Mouse (Mus musculus) kidney, embryonic 16.5 days (tissue): Measurements from ENCODE around the gene Tspan8. TPM values are rescaled to one million over a fixed set of nuclear protein-coding genes. Genes with fewer than 3 reads are reported as not detected.

Source experiments
- ATAC-seq: fragments of 200-750 bp; cut with Nextera tagmentation; 2 replicates; pipeline ENCODE4 v1.8.0; 2017; ENCODE audit warnings: moderate TSS enrichment; ENCODE audit not compliant: low FRiP score, low TSS enrichment
- H3K27ac ChIP-seq: fragments of 300-500 bp; sonication (generic); 2 replicates; pipeline ENCODE4 v1.5.1; 2014; ENCODE audit warnings: low read length
- H3K27me3 ChIP-seq: fragments of 300-500 bp; sonication (generic); 2 replicates; pipeline ENCODE4 v1.6.1; 2014; ENCODE audit warnings: low read length, control low read depth, mixed read lengths; ENCODE audit not compliant: insufficient read depth
- H3K36me3 ChIP-seq: fragments of 300-500 bp; sonication (generic); 2 replicates; pipeline ENCODE4 v1.6.1; 2014; ENCODE audit warnings: low read length, control low read depth, mixed read lengths; ENCODE audit not compliant: insufficient read depth
- H3K4me1 ChIP-seq: fragments of 300-500 bp; sonication (generic); 2 replicates; pipeline ENCODE4 v1.6.1; 2014; ENCODE audit warnings: low read length, control low read depth, mixed read lengths; ENCODE audit not compliant: insufficient read depth
- H3K4me2 ChIP-seq: fragments of 300-500 bp; sonication (generic); replicated peaks from 2 replicates; pipeline ENCODE4 v1.6.1; 2014; ENCODE audit warnings: low read depth, low read length
- H3K4me3 ChIP-seq: fragments of 300-500 bp; sonication (generic); 2 replicates; pipeline ENCODE4 v1.5.1; 2014; ENCODE audit warnings: mild to moderate bottlenecking, low read length
- H3K9ac ChIP-seq: fragments of 300-500 bp; sonication (generic); replicated peaks from 2 replicates; pipeline ENCODE4 v1.6.1; 2014; ENCODE audit warnings: low read length
- H3K9me3 ChIP-seq: fragments of 300-500 bp; sonication (generic); 2 replicates; pipeline ENCODE4 v1.6.1; 2016; ENCODE audit warnings: low read length, control low read depth
- WGBS: fragments of 180-500 bp; shearing (Covaris S2); extraction: QIAGEN DNeasy Blood & Tissue Kit; methylation state at CpG from one replicate; pipeline ENCODE4 v1.1.7; 2014; 5-methylcytosine and 5-hydroxymethylcytosine counted together
- polyA plus RNA-seq: library from polyadenylated mRNA; unstranded; fragments of >200 nt; fragmentation: Nextera tagmentation; extraction: Ambion mirVana; gene quantifications from 2 replicates; pipeline ENCODE4 v1.2.1, GENCODE M21; 2015

Tspan8 gene
- polyA plus RNA-seq, 1 experiment from 2014 or later = 45.7 TPM

DNA sequence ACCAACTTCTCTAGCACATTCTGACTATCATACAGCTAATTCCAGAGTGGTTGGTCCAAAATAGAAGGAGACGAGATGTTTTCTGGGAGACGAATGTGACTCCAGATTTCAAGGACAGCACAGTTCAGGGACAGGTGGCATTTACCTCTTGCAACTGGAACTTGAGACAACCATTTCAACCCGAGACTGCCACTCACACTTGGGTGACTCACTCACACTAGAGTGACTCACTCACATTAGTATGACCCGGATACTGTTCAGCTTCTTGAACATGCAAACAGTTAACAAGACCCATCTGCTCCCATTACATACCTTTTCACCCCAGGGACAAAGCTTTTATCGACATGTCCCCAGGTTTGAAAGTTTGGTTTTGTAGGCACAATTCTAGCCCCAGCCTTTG, 12.2 kb downstream of the Tspan8 start:
- 84% methylated on average over 5 of the region's 5 CpGs for WGBS
- Histone ChIP-seq H3K27me3 (no peaks in the 10 kb centered on the region), H3K27ac (no peak overlapping the region)

DNA sequence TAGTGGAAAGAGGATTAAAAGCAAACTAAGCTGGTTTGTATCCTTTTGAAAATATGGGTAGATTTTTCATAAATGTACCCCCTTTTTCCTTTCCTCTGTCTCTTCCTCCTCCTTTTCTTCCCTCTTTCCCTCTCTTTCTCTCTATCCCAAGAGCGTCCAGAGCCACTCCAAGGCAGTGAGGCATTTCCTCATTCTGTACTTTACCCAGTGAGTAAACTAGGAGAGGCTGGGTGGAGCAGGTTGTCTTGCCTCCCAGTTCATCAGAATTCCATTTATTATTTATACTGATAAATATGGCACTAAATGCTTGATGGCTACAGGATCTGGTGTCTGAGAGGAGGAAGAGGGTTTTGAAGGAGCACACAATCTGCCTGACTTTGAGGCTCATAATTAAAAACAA, 13.1 kb downstream of the Tspan8 start:
- Histone ChIP-seq H3K27ac (no peak overlapping the region), H3K36me3 (no peaks in the 10 kb centered on the region), H3K9me3 (no peaks in the 10 kb centered on the region), H3K27me3 (no peaks in the 10 kb centered on the region), H3K4me1 (0 out of 2 replicates have a peak, but pooled peaks cover 3% of the 10 kb centered on the region), H3K4me2 (no peak overlapping the region), H3K4me3 (no peak overlapping the region), H3K9ac (no peak overlapping the region)
- 73% methylated on average over 1 of the region's 1 CpGs for WGBS
- ATAC-seq = no peak

More for the DNA sequence above, 12.2 kb downstream of the Tspan8 start:
- no peak overlapping the region for H3K4me2 ChIP-seq
- ATAC-seq = no peak
- H3K4me1 ChIP-seq = 0 out of 2 replicates have a peak, but pooled peaks cover under 1% of the 10 kb centered on the region
- H3K36me3 ChIP-seq = no peaks in the 10 kb centered on the region
- H3K9me3 ChIP-seq = no peaks in the 10 kb centered on the region
- H3K4me3 ChIP-seq = no peak overlapping the region
- no peak overlapping the region for H3K9ac ChIP-seq

DNA sequence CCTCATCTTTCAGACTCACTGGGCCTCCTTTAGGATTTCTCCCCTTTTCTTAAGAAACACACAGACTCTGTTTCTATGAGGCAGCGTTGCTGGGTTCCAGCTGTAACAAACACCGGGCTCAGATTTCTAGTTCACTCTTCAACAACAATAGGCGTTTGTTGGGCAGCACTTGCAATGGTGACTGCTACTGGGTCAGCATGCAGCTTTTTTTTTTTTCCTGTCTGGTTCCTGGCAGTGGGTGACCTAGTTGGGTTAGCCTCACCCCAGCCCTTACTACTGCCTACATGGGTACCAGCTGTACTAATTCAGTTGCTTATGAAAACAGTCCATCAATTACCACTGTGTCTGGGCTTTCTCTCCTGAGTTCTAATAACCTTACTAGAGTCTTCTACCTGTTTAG, 14.1 kb downstream of the Tspan8 start:
- no peaks in the 10 kb centered on the region for H3K9me3 ChIP-seq
- no peaks in the 10 kb centered on the region for H3K36me3 ChIP-seq
- no peaks in the 10 kb centered on the region for H3K27me3 ChIP-seq
- H3K9ac ChIP-seq = no peak overlapping the region
- no peak overlapping the region for H3K4me3 ChIP-seq
- no peak for ATAC-seq
- WGBS = 62% methylated on average over 3 of the region's 3 CpGs
- H3K4me1 ChIP-seq = 0 out of 2 replicates have a peak, but pooled peaks cover 3% of the 10 kb centered on the region
- H3K27ac ChIP-seq = no peak overlapping the region
- H3K4me2 ChIP-seq = no peak overlapping the region

DNA sequence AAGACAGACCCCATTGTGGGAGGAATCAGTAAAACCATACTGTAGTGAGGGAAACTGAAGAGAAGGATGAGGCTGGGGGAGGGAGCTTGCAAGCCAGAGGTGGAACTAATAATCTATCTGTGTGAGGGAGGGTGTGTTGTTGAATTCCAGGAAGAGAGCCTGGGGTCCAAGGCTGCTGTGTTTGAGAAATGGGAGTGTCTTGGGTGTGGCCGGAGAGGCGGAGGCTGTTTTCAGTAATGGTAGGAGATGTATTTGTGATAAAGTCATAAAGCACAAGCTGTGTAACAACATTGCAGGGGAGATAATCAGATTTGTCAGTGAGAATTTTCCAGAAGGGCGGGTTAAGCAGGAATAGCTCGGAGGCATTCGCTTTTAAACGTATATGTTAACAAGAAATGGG, 17.4 kb downstream of the Tspan8 start:
- 76% methylated on average over 6 of the region's 6 CpGs for WGBS
- Histone ChIP-seq H3K4me1 (0 out of 2 replicates have a peak, but pooled peaks cover 3% of the 10 kb centered on the region), H3K36me3 (no peaks in the 10 kb centered on the region), H3K27ac (no peak overlapping the region), H3K27me3 (no peaks in the 10 kb centered on the region), H3K9ac (no peak overlapping the region), H3K9me3 (no peaks in the 10 kb centered on the region), H3K4me2 (no peak overlapping the region), H3K4me3 (no peak overlapping the region)
- ATAC-seq = peak; percentile 39; the same call in 1 of the 2 replicates

- no peaks in the 10 kb centered on the region for H3K9me3 ChIP-seq
- no peak overlapping the region for H3K9ac ChIP-seq
- H3K36me3 ChIP-seq = no peaks in the 10 kb centered on the region
- no peaks in the 10 kb centered on the region for H3K4me1 ChIP-seq
- 35% methylated on average over 18 of the region's 18 CpGs for WGBS
- H3K27me3 ChIP-seq = no peaks in the 10 kb centered on the region
- ATAC-seq = no peak
- H3K4me2 ChIP-seq = peak overlapping the region; percentile 29; the same call in 1 of the 2 replicates
- no peak overlapping the region for H3K27ac ChIP-seq
- peak overlapping the region; percentile 0; the same call in 1 of the 2 replicates for H3K4me3 ChIP-seq
Measured at GRCm38 (mm10) chr10:115846930-115847329, 30.3 kb downstream of the Tspan8 start.

- Histone ChIP-seq H3K4me2 (no peak overlapping the region), H3K4me1 (no peaks in the 10 kb centered on the region), H3K27ac (no peak overlapping the region), H3K27me3 (no peaks in the 10 kb centered on the region), H3K9me3 (no peaks in the 10 kb centered on the region), H3K9ac (no peak overlapping the region), H3K4me3 (no peak overlapping the region), H3K36me3 (no peaks in the 10 kb centered on the region)
- 97% methylated on average over 1 of the region's 1 CpGs for WGBS
- ATAC-seq = no peak
Measured at GRCm38 (mm10) chr10:115848511-115848910, 31.9 kb downstream of the Tspan8 start.

DNA sequence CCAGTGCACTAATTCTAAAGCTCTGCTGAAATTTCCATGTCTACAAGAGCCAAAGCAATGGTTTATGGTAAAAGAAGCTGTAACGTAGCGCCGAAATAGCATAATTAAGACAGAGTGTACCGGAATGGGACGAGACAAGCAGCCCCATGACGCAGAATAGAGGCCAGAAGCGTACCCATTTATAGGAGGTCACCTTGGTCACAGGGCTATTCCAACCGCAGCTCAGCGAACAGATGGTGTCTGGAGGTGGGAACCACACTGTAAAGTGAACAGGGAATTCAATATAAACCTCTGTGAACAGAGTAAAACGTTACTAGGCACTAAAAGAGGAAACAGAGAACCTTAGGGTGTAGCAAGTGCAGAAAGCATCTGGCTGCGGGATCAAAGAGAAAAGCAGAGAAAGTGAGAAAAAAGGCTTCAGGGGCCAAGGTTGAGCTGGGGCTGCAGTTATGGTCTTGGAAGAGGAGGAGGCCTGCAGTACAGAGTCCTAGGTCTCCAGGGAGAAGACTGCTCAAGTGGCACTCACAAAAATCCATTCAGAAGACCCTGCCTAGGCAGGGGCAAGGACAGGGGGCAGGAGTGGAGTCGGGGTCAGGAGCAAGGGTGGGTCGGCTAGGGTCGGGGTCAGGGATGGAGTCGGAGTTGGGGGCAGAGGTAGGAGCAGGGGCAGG, 43.7 kb downstream of the Tspan8 start:
- H3K4me2 ChIP-seq = no peak overlapping the region
- no peaks in the 10 kb centered on the region for H3K9me3 ChIP-seq
- no peak overlapping the region for H3K9ac ChIP-seq
- no peak for ATAC-seq
- no peaks in the 10 kb centered on the region for H3K4me1 ChIP-seq
- H3K27ac ChIP-seq = no peak overlapping the region
- no peaks in the 10 kb centered on the region for H3K36me3 ChIP-seq
- H3K27me3 ChIP-seq = no peaks in the 10 kb centered on the region
- H3K4me3 ChIP-seq = no peak overlapping the region
- WGBS = 55% methylated on average over 12 of the region's 15 CpGs

GRCm38 (mm10) chr10:115861967-115862366, 45.3 kb downstream of the Tspan8 start:
- Histone ChIP-seq H3K4me1 (no peaks in the 10 kb centered on the region), H3K27ac (no peak overlapping the region), H3K27me3 (no peaks in the 10 kb centered on the region), H3K9ac (no peak overlapping the region), H3K4me2 (no peak overlapping the region), H3K9me3 (no peaks in the 10 kb centered on the region), H3K4me3 (no peak overlapping the region), H3K36me3 (no peaks in the 10 kb centered on the region)
- 25% methylated on average over 5 of the region's 5 CpGs for WGBS
- no peak for ATAC-seq

GRCm38 (mm10) chr10:115882757-115883156, 66.1 kb downstream of the Tspan8 start:
- Histone ChIP-seq H3K27ac (no peak overlapping the region), H3K4me1 (no peaks in the 10 kb centered on the region), H3K27me3 (no peaks in the 10 kb centered on the region), H3K4me2 (no peak overlapping the region), H3K4me3 (no peak overlapping the region), H3K36me3 (no peaks in the 10 kb centered on the region), H3K9me3 (no peaks in the 10 kb centered on the region), H3K9ac (no peak overlapping the region)
- WGBS = 92% methylated on average over 5 of the region's 5 CpGs
- no peak for ATAC-seq

- 72% methylated on average over 4 of the region's 4 CpGs for WGBS
- no peak for ATAC-seq
- Histone ChIP-seq H3K9me3 (no peaks in the 10 kb centered on the region), H3K4me2 (no peak overlapping the region), H3K4me3 (no peak overlapping the region), H3K9ac (no peak overlapping the region), H3K27me3 (no peaks in the 10 kb centered on the region), H3K27ac (no peak overlapping the region), H3K36me3 (no peaks in the 10 kb centered on the region), H3K4me1 (no peaks in the 10 kb centered on the region)
Measured at GRCm38 (mm10) chr10:115891924-115892323, 75.3 kb downstream of the Tspan8 start.
